Mouse (Mus musculus) adrenal gland, postnatal 36 days (tissue): ENCODE measurements at regions not wholly inside any gene's neighbourhood (a gene's known extent, or its start where the extent isn't known, plus 50 kb on each side); places are given as distances from the start of the nearest gene placed in this dataset.

Source experiments
- DNase-seq, 2 experiments: peaks; one replicate each; pipeline ENCODE4 v3.0.0; 2021; ENCODE audit warnings: mixed read lengths in 1 of 2

DNA sequence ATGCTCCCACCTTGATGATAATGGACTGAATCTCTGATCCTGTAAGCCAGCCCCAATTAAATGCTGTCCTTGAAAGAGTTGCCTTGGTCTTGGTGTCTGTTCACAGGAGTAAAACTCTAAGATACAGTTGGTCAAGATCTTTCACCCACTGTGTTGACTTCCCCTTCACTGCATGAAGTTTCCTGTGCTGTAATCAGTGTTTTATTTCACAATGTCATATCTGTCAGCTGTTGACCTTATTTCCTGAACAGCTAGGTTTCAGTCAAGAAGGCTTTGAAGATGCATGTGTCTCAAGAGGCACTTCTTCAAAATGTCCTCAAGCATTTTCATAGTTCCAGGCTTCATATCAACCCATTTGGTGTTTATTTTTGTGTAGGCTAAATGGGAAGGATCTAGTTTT is 597.3 kb upstream of the Fam92a start:
- DNase-seq: no peak

DNA sequence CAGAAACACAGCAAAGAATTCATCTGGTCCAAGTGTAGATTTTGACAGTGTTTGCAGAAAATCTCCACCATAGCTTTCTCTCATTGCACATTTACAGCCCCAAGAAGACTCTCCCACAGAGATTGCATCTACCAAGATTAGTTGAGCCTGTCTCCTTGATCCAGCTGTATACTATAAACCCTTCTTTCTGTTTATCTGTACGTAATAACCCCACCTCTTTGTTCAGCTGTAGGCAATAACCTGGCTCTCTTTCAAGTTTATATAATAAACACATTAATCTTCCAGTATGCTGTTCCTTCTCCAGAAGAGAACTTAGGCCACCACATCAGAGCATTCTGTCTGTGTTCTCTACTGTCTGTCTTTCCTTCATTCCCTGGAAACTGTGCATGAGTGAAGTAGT is 594.9 kb upstream of the Fam92a start:
- no peak for DNase-seq

DNA sequence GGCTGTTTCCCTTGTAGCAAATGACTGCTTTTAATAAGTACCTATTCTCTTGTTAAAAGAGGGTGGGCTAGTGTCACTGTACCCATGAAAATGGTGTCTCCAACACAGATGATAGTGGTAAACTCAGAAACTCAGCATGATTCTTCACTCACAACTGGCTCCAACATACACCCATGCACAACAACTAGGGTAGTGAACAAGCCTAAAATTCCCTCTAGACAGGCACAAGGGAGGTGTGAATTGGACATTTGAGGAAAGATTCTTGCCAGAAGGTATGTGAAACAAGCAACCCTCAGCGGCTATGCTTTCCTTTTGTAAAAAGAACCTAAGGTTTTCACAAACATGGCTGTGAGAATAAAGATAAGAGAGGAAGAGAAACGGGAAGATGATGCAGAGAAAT is 579.0 kb upstream of the Fam92a start:
- DNase-seq: no peak

DNA sequence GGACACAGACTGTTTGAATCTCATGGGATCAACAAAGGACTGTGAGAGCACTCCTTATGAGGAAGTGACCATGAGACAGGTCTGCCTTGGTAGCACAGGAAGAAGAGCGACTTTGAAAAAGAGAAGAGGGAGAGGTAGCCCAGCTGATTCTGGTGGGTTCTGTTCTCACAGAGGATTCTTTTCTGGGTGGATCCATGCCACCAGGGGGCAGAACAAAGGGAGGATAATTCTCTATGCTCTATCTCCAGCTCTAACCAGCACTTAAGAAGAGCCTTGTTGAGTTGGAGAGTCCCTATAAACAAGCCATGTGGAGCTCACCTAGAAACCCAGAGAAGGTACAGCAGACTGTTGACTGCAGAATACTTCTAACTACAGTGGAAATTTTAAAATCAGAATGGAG is 578.1 kb upstream of the Fam92a start:
- no peak for DNase-seq

DNA sequence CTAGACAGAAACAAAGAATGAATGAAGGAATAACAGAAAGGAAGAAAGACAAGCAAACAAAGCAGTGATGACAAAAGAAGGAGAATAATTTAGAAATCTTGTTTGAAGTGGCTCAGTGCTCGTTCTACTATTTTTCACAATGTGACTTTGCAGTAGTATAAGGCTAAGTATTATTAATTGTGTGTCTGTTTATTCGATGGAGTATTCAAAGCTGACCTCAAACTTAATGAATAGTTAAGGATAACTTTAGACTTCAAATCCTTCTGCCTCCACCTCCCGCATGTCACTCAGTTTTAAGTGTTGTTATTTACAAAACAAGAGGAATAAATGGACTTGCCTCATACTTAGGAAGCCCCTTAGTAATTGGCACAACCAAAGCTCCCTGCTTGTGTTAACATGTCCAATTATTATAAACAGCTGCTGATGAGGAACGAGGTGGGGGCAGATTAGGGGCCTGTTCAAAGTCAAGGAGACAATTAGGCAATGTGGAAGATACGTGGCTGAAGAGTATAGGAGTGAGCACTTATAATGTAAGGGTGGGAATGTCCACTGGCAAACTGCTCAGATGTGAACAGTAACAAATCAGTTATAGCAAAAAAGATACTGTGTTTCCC is 572.0 kb upstream of the Fam92a start:
- DNase-seq: no peak

DNA sequence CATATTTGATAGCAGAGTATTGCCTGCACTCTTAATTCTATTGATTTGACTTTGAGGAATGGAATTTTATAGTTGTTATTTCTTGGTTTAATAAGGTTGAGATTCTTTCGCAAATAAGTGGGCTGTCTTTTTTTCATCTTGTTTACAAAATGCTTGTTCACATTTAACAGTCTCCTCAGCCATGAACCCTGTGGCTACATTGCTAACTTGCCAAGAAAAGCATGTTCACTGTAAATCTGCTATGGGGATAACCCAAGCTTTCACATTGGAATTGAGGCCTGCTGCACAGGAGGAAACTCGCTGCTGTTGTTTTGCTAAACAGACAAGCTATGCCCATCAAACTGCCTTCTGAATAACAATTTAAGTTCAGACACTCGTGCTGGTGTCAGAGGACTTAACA is 564.6 kb upstream of the Fam92a start:
- no peak for DNase-seq

DNA sequence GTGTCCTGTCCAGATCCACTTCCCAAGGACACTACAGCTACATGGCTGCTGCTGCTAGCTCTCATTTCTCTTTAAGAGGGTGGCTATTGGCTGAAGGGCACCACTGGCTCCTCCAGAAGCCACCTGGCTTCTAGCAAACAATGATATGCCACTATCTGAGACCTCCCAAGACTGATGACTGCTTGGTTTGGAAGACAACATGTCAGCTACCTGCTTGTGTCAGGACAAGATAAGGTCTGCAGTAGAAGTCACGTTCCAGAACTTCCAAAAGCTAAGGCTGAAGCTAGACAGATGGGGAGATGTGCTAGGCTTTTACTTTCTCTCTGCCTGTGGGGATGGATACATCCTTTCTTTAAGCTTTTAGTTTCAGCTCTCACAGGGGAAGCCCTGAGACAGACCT is 528.4 kb upstream of the Fam92a start:
- DNase-seq: no peak

DNA sequence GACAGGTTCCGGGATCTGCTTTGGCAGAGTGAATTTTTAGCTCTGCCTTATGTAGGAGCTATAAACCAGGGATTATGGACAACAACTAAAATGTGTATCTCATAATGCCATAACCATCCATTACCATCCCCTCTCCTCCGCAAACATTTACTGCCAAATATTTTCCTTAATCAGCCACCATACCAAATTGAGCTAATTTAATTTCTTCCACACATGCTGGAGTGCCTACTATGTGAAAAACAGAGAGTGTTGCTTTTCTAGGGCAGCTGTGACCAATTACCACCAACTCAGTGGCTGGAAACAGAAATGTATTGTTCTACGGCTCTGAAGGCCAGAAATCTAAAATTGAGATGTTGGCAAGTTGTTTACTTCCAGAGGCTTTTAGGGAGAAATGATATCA is 506.0 kb upstream of the Fam92a start:
- no peak for DNase-seq

DNA sequence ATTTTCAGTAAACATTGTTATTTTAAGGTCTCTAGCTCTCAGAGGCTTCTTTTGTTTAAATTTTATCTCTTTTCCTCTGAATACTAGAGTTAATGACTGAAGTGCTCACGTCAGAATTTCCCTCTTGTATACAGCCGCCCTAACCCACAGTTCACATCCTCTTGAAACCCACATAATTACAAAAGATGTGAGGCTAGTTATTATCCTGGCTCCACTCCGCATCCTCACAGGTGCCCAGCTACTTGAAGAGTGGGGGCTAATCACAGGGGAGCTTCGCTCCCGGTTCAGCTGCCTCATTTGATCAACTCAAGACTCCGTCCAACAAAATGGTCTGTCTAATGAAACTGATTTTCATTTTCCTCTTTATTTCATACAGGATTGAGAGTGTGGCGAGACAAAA is 499.6 kb upstream of the Fam92a start:
- no peak for DNase-seq

DNA sequence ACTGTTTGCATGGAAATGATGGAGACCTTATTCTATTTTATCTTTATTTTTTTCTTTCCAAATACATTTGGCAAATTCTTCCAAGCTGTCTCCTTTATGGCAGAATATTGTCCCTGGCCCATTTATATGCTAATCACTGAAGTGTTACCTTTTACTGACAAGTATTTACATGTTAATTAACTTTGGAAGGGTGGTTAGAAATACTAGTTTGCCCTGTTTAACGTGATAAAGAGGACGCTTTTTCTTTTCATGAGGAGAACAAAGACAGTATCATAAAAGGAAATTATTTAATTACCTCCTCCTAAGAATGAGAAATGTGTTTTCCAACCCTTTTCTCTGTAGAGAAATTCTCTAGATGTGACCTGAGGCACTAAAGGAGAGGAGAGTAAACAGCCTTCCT is 491.4 kb upstream of the Fam92a start:
- no peak for DNase-seq

DNA sequence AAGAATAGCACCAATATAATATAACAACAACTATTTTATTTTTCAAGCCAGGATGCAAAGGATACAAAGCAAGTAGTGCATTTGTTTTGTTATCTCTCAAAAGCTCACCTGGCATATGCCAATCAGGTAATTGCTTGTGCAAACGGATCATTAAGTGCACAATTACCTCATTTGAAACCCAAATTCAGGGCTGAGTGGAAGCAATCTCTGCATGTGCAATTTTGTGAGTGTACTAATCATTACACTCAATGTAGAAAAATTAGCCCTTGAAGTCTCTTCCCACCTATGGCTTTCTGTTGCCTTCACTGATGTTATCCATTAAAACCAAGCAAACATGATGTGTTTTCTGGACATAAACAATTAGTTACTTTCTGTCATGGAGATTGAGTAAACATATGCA is 490.9 kb upstream of the Fam92a start:
- no peak for DNase-seq

DNA sequence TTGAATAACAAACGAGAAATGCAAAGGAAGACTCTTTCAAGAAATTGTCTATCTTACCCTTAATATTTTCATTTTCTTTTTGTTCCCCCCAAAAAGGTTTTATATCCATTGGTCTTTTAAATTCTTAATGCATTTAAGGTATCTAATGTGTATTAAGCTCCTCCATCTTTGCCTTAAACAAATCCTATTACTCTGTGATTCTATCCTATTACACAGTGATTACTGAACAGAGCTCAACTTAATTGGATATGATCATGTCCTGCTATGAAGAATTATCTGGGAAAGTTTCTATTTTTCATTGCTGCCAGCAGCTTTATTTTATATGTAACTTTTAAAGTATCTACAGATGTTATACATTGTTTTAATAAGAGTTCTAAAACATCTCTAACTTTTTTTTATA is 487.3 kb upstream of the Fam92a start:
- DNase-seq: no peak

DNA sequence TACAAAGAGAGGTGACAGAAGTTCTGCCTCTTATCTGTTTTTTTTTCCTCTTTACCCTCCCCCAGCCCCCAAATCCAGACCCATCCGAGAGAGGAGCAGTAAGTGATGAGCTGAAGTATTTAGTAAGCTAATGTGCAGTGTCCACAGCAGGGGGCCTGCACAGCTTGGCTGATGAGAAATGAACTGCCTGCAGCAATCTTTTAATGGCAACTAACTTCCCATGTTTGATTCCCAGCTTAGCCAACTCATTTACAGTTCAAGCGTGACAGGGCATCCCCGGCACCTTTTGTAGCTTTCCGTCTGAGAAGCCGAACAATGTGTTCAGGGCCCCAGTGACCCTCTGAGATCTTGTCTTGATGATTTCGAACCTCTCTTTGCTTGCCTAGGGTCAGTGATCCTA is 486.8 kb upstream of the Fam92a start:
- DNase-seq: no peak

DNA sequence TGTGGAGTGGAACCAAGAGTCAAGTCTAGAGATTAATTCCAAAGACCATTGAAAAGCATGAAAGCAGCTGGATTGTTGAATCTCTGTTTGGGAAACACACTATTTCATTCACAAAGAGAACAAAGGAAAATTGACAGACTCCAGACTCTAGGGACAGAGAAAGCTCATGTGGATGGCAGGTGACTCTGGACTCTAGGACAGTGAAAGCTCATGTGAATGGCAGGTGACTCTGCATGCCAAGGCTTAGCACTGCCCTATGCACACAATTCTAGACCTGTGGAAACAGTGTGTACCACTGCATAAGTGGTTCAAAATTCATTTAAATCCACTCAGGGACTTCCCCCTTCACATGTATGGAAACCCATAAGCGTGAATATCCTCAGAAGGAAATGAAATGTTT is 486.0 kb upstream of the Fam92a start:
- DNase-seq: no peak

DNA sequence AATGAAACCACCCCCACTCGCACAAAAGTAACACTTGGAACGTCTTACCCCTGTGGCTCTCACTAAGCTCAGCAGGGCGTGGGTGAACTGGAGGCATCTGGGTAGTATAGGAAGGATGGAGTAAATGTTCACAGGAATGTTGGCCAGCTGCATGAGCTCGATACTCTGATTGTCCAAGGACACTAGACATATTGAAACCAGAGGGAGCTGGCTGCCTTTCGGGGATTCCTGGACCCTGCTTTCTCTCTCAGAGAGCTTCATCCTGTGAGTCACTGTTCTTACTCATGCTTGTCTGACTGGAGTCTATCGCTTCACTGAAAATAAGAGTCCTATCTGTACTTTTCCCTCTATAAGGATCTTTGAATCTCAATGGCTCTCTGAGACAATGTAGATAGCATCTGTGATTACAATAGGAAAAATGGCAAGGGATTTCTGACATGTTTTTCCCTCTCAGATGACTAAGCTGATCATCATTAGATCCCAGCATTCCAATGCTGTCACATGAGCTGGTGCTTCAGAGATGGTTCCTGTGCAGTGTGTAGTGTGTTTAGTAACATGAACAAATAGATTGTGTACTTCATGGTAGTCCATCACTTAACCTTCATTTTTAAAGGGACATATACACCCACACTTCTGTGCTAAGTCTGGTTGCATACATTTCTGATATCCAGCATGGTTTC is 485.2 kb upstream of the Fam92a start:
- DNase-seq: peak in 1 of 2 experiments; percentile 14

DNA sequence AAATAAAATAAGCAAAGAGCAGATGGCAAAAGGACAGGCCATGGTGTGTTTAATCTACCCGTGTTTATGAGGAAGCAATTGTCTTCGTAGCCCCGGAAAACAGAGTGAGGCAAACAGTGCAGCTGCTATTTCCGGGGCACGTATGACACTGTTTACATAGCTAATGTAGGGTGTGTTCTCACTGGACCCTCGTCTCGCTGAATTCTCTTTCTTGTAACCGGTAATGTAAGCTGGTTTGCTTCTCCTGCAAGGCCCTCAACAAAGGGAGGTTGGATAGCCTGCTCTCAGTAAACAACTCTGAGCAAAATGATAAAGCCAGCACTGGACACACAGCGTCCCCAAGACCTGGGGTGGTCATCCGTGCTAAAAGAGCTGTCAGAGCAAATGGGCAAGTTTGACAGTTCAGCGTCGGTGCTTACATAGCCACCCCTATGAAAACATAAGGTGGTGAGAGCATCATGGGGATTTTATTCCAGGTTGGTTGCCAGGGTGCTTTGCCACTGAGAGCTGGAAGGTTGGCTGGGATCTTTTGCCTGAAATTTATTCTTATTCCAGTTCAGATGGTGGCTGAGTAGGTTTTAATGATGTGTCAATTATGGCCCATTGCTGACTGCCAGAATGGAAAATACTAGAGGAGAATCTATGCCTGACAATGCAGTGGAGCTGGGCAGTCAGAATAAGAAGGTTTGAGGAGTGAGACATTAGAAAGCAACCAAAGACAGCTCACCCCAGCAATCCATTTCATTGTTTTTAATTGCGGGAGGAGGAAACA is 483.8 kb upstream of the Fam92a start:
- DNase-seq: no peak

DNA sequence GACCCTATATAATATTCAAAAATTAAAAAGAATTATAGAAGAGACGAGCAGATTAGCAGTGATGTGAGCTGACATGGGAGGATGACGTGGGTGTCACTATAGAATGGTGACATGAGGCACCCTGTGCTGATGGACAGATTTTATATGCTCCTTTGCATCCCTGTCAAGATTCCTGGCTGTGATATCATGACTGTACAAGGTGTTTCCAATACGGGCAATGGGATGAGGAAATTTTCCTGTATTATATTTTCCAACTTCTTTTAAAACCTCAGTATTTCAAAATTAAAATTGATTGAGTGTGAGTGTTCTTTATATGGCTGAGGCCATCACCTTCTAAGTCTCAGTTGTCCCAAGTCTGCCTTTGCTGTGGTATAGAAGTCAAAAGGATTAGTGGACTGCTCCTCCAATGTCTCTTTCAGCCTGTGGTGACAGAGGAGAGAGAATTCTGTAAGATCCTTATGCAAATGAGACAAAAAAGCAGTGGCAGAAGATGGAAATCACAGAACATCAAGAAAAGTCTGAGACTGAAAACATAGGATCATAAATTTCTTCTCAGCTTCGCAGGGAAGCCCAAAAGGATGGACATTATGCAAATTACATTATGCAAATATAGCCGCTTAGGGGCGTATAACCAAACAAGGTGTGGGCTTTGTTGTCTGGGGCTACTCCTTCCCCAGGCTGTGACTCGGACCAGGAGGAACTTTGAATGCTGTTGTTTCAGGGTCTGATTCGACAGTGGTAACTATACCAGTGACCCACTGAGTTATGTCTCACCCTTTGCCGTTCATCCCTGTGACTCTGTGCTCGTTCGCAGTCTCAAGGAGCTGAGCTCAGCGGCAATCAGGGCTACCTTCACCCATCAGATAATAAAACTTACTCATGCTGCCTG is 483.0 kb upstream of the Fam92a start:
- no peak for DNase-seq

DNA sequence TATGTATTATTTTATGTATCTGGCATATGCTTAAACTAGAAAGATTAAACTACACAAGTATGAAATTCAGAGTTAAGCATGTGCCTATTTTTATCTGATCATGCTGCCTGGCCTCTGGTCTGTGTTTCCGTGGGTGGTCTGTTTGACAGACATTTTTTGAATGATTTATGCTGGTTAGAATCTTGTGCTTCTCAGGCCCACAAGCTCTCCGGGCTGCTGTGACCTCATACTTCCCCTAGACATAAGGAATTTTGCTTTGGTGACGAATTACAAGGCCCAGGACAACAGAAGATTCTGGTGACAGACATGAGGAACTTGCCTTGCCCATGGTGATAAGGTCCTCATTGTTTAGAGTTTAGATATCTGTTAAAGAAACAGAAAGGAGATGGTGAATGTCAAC is 475.9 kb upstream of the Fam92a start:
- DNase-seq: no peak

DNA sequence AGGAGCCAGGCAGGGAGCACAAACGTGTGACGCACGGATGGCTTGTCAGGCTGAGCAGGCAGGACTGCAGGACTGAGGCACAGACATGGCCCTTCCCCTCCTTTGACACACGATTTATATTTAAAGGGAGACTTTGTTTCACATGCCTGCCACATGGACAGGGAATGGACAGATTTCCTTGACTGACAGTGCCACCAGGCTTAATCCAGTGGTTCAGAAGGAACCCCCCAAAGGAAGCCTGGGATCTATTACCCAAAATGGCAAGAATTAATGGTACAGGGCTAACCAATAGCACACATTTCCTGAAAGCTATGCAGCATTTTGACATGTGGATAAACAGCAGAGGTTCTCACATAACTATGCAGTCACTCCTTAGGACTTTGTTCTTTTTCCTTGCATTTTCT is 470.7 kb upstream of the Fam92a start:
- no peak for DNase-seq

DNA sequence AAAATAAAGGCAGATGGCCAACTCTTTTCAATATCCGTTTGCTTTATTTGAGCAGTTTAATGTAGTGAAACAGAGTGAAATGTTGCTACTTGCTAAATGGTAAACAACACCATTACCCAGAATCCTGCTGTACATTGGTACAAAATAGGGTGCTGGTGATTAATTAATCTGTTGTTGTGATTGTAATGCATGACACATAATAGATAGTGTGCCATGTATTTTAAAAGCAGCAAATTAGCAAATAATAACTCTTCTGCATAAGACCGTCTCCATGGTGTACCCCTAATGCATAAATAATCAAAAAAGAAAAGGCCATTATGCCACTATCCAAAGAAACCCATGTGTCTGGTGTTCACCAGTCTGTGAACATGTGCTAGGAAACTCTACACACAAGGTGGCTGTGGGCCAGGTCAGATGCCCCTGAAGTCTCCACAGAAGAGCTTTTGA is 457.6 kb upstream of the Fam92a start:
- no peak for DNase-seq

DNA sequence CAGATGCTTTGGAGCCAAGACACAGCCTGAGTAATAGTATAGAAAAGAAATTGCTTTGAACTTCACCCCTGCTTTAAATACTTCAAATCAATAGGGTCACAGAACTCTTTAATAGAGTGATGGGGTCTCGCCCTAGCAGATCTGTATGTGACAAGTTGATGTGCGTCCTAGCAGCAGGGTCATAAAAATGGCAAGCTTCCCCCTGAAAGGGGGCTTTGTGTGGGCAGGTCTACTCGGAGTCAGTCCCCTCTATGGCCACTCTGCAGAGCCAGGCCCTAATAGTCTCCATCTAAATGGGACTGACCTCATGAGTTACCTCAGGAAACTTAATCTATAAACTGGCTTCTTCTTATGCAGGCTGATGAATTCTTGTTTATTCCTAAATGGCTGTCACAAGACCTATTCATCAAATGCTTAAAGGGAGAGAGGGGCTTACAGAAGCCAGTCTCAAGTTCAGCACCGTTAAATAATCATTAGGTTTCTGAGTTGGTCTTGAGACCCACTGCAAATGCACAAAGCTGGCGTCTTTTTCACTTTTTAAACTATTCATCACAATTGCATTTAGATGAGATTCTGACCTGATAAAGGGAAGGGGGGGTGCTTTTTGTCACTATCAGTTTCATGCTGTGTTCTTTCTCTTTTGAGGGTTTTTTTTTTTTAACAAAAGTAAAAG is 457.0 kb upstream of the Fam92a start:
- no peak for DNase-seq
